Mouse (Mus musculus): Measurements from ENCODE around the gene Grin3b. TPM values are rescaled to one million over a fixed set of nuclear protein-coding genes. Genes with fewer than 3 reads are reported as not detected.

Grin3b gene
- polyA plus RNA-seq, 1 experiment from 2014 or later = 0.17 TPM

GRCm38 (mm10) chr10:79972831-79973230 is 2.3 kb downstream of the Grin3b start:
- no peak overlapping the region for H3K27ac ChIP-seq (replicated peaks)
- TF ChIP-seq CTCF (IDR thresholded peaks at IDR 0.05; ENCODE audit: low read depth) (no peak), EP300 (optimal IDR thresholded peaks at IDR 0.05) (no peak)
- H3K9ac ChIP-seq (ENCODE audit: low read length) = no peak overlapping the region
- no peak overlapping the region for H3K4me2 ChIP-seq (replicated peaks; ENCODE audit: low read depth)
- H3K36me3 ChIP-seq (ENCODE audit: control insufficient read depth, insufficient read depth, low read length) = peaks cover 25% of the 10 kb centered on the region
- no peak overlapping the region for H3K4me3 ChIP-seq (ENCODE audit: low read depth, low read length)
- ATAC-seq (ENCODE audit: low FRiP score, low TSS enrichment) = no peak
- H3K27me3 ChIP-seq (ENCODE audit: control insufficient read depth, insufficient read depth, low read length) = no peaks in the 10 kb centered on the region
- H3K9me3 ChIP-seq (ENCODE audit: control insufficient read depth, low read length) = no peaks in the 10 kb centered on the region
- H3K4me1 ChIP-seq (replicated peaks; ENCODE audit: control insufficient read depth, insufficient read depth) = no peaks in the 10 kb centered on the region
- 56% methylated on average over 13 of the region's 14 CpGs for WGBS
- no peak for DNase-seq (ENCODE audit: low spot score)

GRCm38 (mm10) chr10:79974087-79974486 is 3.6 kb downstream of the Grin3b start:
- Histone ChIP-seq H3K4me3 (ENCODE audit: low read depth, low read length) (no peak overlapping the region), H3K9ac (ENCODE audit: low read length) (no peak overlapping the region), H3K27me3 (ENCODE audit: control insufficient read depth, insufficient read depth, low read length) (no peaks in the 10 kb centered on the region), H3K4me1 (replicated peaks; ENCODE audit: control insufficient read depth, insufficient read depth) (no peaks in the 10 kb centered on the region), H3K36me3 (ENCODE audit: control insufficient read depth, insufficient read depth, low read length) (peaks cover 30% of the 10 kb centered on the region), H3K27ac (replicated peaks) (no peak overlapping the region), H3K9me3 (ENCODE audit: control insufficient read depth, low read length) (no peaks in the 10 kb centered on the region), H3K4me2 (replicated peaks; ENCODE audit: low read depth) (no peak overlapping the region)
- ATAC-seq (ENCODE audit: low FRiP score, low TSS enrichment) (no peak), DNase-seq (ENCODE audit: low spot score) (no peak)
- TF ChIP-seq CTCF (IDR thresholded peaks at IDR 0.05; ENCODE audit: low read depth) = no peak
- no peak for TF ChIP-seq EP300 (optimal IDR thresholded peaks at IDR 0.05)
- 91% methylated on average over 21 of the region's 21 CpGs for WGBS

GRCm38 (mm10) chr10:79974668-79975067 is 4.2 kb downstream of the Grin3b start:
- Histone ChIP-seq H3K27ac (replicated peaks) (no peak overlapping the region), H3K27me3 (ENCODE audit: control insufficient read depth, insufficient read depth, low read length) (no peaks in the 10 kb centered on the region), H3K4me2 (replicated peaks; ENCODE audit: low read depth) (no peak overlapping the region), H3K36me3 (ENCODE audit: control insufficient read depth, insufficient read depth, low read length) (peaks cover 34% of the 10 kb centered on the region), H3K4me3 (ENCODE audit: low read depth, low read length) (no peak overlapping the region), H3K9me3 (ENCODE audit: control insufficient read depth, low read length) (no peaks in the 10 kb centered on the region), H3K9ac (ENCODE audit: low read length) (no peak overlapping the region), H3K4me1 (replicated peaks; ENCODE audit: control insufficient read depth, insufficient read depth) (no peaks in the 10 kb centered on the region)
- no peak for DNase-seq (ENCODE audit: low spot score)
- WGBS = 85% methylated on average over 8 of the region's 8 CpGs
- TF ChIP-seq EP300 (optimal IDR thresholded peaks at IDR 0.05) (no peak), CTCF (IDR thresholded peaks at IDR 0.05; ENCODE audit: low read depth) (no peak)
- no peak for ATAC-seq (ENCODE audit: low FRiP score, low TSS enrichment)

- Histone ChIP-seq H3K27me3 (ENCODE audit: control insufficient read depth, insufficient read depth, low read length) (no peaks in the 10 kb centered on the region), H3K4me3 (ENCODE audit: low read depth, low read length) (no peak overlapping the region), H3K4me1 (replicated peaks; ENCODE audit: control insufficient read depth, insufficient read depth) (no peaks in the 10 kb centered on the region), H3K27ac (replicated peaks) (no peak overlapping the region), H3K9me3 (ENCODE audit: control insufficient read depth, low read length) (no peaks in the 10 kb centered on the region), H3K9ac (ENCODE audit: low read length) (no peak overlapping the region), H3K36me3 (ENCODE audit: control insufficient read depth, insufficient read depth, low read length) (peaks cover 34% of the 10 kb centered on the region), H3K4me2 (replicated peaks; ENCODE audit: low read depth) (no peak overlapping the region)
- TF ChIP-seq CTCF (IDR thresholded peaks at IDR 0.05; ENCODE audit: low read depth) (no peak), EP300 (optimal IDR thresholded peaks at IDR 0.05) (no peak)
- DNase-seq (ENCODE audit: low spot score) (no peak), ATAC-seq (ENCODE audit: low FRiP score, low TSS enrichment) (no peak)
- 86% methylated on average over 27 of the region's 28 CpGs for whole genome bisulfite sequencing
Measured at GRCm38 (mm10) chr10:79976071-79976721, 5.7 kb downstream of the Grin3b start.

- WGBS = 83% methylated on average over 20 of the region's 36 CpGs
Measured at GRCm38 (mm10) chr10:79976722-79977107, 6.2 kb downstream of the Grin3b start.

GRCm38 (mm10) chr10:79977324-79977723 is 6.8 kb downstream of the Grin3b start:
- no peak for TF ChIP-seq CTCF (IDR thresholded peaks at IDR 0.05; ENCODE audit: low read depth)
- no peak for TF ChIP-seq EP300 (optimal IDR thresholded peaks at IDR 0.05)
- DNase-seq (ENCODE audit: low spot score) = no peak
- H3K4me2 ChIP-seq (replicated peaks; ENCODE audit: low read depth) = no peak overlapping the region
- no peak overlapping the region for H3K27ac ChIP-seq (replicated peaks)
- H3K27me3 ChIP-seq (ENCODE audit: control insufficient read depth, insufficient read depth, low read length) = no peaks in the 10 kb centered on the region
- H3K4me3 ChIP-seq (ENCODE audit: low read depth, low read length) = no peak overlapping the region
- no peaks in the 10 kb centered on the region for H3K4me1 ChIP-seq (replicated peaks; ENCODE audit: control insufficient read depth, insufficient read depth)
- no peak for ATAC-seq (ENCODE audit: low FRiP score, low TSS enrichment)
- 90% methylated on average over 23 of the region's 28 CpGs for WGBS
- H3K9ac ChIP-seq (ENCODE audit: low read length) = no peak overlapping the region
- H3K36me3 ChIP-seq (ENCODE audit: control insufficient read depth, insufficient read depth, low read length) = peaks cover 34% of the 10 kb centered on the region
- no peaks in the 10 kb centered on the region for H3K9me3 ChIP-seq (ENCODE audit: control insufficient read depth, low read length)

More at GRCm38 (mm10) chr10:79976722-79977107, 6.2 kb downstream of the Grin3b start:
- H3K27ac ChIP-seq (replicated peaks) = no peak overlapping the region
- TF ChIP-seq EP300 (optimal IDR thresholded peaks at IDR 0.05) (no peak), CTCF (IDR thresholded peaks at IDR 0.05; ENCODE audit: low read depth) (no peak)
- H3K36me3 ChIP-seq (ENCODE audit: control insufficient read depth, insufficient read depth, low read length) = peaks cover 34% of the 10 kb centered on the region
- no peak for DNase-seq (ENCODE audit: low spot score)
- H3K4me2 ChIP-seq (replicated peaks; ENCODE audit: low read depth) = no peak overlapping the region
- ATAC-seq (ENCODE audit: low FRiP score, low TSS enrichment) = no peak
- H3K4me3 ChIP-seq (ENCODE audit: low read depth, low read length) = no peak overlapping the region
- H3K9ac ChIP-seq (ENCODE audit: low read length) = no peak overlapping the region
- no peaks in the 10 kb centered on the region for H3K4me1 ChIP-seq (replicated peaks; ENCODE audit: control insufficient read depth, insufficient read depth)
- H3K27me3 ChIP-seq (ENCODE audit: control insufficient read depth, insufficient read depth, low read length) = no peaks in the 10 kb centered on the region
- no peaks in the 10 kb centered on the region for H3K9me3 ChIP-seq (ENCODE audit: control insufficient read depth, low read length)
